Mouse (Mus musculus): ENCODE measurements around the gene Gltp.
A peak's percentile ranks its signal among the peaks of the same experiment; 100 is the strongest.

Gene Gltp

DNA sequence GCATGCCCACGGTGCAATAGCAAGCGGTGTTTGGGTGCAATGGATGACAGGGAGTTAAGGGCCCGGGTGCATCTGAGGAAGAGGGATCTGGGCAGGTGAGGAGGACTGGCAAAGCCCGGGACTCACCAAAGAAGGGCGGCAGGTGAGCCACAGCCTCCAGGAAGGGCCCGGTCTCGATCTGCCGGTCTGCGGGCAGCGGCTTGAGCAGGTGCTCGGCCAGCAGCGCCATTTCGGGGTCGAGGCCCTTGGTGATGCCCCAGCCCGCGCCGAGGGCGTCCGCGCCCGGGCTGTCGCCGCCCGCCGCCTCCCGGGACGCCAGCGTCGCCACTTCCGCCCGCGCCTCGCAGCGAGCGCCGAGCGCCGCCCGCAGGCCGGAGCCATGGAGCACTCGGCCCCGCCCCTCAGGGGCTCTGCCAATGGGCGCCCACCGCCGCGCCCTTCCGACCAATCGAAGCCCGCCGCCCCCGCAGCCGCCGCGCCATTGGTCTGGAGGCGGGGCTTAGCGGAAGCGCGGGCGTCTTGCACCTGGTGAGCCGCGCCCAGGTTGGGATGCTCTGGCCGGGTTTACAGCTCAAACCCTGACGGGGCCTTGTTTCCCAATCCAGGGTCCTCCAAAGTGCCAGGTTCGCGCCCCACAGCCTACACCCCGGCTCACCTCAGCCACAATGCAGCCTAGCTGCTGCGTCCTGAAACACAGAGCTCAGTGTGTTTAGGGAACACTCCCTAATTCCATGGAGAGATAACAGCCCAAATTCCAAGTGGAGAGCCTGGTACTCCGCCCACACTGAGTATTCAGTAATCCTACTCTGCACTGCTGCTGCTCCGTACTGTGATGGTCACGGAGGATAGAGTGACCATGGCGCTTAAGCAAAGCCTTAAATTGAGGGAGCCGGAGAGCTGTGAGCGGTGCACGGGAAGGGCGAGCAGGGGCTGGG lies at the start of gene Gltp:
Gltp (minus strand) TSS at position 352 of the 935 bp plus-strand sequence.
- DNase-seq (ENCODE audit: extremely low spot score, low spot score) = peak; percentile 90

DNA sequence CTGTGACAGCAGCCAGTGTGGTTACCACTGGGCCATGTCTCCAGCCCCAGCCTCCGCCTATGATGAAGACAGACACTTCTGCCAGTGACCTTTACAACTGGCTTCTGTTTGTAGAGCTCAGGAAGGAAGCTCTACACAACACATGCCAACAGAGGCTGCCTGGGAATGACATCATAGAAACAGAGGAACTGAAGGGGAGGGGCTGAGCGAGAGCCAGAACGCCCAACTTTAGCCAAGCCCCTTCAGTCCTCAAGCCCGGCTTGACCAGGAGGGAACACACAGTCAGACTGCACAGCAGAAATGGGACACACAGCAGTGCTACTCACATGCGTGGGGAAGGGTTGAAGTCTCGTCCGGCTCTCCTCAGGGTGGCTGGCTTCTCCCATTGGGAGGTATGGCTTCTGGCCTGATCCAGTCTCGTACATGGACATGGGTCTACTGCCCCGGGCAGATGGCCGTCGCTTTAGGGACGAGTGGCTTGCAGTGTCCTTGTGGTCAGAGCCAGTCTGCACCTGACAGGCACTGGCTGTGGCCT lies 48.0 kb upstream of the Gltp start:
- DNase-seq (ENCODE audit: extremely low spot score, low spot score) = no peak

DNA sequence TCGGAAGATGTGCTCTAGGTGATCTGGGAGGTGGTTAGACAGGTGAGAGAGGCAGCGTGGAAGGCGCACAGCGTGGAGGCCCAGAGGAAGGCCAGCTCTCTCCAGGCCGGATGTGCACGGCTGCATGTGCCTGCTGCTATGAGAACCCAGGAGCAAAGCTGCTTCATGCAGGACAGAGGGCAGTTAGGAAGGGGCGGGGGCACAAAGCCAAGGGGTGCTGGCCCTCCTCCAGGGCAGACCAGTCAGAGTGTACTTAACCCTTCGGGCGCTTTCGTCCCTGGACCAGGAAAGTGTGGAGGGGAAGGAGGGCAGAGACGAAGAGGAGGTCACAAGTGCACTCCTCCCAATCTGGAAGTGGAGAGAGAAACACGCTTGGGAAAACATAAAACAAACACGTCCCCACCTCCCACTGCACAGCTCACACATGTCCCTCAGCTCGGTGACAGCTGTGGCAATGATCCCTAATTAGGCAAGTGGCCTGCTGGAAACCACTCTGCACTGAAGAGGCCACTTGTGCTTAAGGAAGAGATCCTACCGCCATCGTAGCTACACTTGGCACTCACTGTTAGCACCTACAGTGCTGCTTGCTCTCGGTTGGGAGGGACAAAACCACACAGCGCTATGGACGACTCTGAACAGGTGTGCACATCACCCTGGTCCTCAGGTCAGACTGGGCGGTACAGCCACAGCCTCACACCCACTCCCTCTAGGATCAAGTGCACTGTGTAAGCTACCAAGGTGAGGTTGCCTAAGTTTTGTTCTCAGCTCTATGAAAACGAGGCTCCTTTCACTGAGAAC lies 46.5 kb upstream of the Gltp start:
- DNase-seq (ENCODE audit: extremely low spot score, low spot score) = no peak

DNA sequence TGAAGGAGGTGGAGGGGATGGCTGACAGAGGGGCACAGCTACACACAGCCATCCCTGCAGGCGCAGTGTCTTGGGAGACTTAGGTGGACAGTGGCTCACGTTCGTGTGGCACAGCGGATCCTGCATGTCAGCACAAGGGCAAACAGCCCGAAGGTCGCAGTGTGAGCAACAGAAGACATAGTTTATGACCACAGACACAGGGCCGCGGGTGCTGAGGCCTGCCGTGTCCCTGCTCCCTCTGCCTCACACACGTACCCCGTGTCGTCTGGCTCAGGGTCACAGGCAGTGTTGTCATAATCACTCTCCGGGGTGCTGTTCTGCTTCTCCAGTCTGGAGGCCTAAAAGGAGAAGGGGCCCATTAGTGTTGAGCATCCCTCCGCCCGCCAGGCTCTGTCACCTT lies 42.8 kb upstream of the Gltp start:
- no peak for DNase-seq (ENCODE audit: extremely low spot score, low spot score)

DNA sequence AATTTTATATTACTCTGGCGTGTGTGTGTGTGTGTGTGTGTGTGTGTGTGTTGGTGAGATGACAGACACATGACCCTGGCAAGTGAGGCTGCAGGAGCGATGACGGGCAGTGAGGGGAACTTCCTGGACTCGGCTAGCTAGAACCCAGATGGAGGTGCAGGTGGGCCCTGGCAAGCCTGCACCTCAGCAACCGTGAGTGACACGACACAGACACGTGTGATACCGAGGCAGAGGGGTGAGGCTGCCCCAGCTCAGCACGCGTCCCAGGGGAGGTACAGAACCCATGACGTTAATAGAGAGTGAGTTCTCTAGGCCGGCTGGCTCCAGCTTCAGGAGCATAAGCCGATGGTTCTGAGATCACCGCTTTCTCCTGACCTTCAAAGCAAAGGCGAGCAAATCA lies 41.2 kb upstream of the Gltp start:
- DNase-seq (ENCODE audit: extremely low spot score, low spot score) = no peak

DNA sequence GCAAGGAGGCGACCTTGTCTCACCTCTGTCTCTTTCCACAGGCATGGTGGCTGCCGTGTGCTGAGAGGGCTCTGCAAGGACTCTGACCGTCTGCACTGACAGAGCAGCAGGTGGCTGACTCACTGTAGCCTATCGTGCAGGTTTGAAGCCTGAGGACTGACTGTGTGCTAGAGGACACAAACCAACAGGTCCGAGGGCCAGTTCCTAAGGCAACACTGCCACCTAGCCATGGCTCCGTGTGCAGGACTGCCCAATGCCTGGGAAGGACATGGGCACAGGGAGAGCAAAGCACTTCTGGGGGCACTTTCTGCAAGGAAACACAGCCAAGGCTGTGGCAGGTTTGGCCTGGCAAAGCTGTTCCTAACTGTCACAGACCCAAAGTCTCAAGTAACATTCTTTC lies 40.7 kb upstream of the Gltp start:
- DNase-seq (ENCODE audit: extremely low spot score, low spot score) = no peak

DNA sequence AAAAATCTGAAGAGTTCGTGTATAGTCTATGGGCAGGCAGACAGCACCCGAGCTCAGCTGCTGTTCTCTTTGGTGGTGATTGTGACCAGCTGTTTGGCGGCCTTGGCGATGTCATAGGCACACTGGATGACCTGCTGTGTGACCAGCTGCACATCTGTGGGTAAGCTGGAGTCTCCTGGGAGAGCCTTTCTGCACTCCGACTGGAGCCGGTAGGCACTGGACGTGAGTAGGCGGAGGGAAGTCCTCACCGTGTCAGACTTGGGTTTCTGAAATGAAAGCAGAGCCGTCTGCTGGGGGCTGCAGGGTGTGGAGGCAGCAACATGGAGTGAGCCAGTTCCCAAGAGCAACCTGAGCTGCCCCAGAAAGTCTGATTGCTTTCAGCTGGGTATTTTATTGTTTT lies 39.3 kb upstream of the Gltp start:
- no peak for DNase-seq (ENCODE audit: extremely low spot score, low spot score)

DNA sequence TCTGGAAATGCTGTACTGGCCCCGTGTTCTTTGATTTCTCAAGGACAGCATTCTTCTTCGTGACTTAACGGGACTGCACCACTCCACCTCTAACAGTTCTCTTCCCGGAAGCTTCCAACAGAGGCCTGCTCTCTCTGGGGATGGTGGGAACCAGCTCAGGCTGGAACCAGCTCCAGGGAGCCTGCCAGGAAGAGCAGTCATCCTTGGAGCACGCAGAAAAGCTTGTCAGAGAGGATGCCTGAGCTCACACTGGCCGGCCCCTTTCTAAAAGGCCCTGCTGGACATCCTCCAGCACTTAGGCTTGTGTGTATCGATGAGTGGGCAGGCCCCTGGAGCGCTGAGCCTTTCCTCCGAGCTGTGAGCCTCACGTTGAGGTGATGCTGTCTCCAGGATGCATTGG lies 37.4 kb upstream of the Gltp start:
- no peak for DNase-seq (ENCODE audit: extremely low spot score, low spot score)

DNA sequence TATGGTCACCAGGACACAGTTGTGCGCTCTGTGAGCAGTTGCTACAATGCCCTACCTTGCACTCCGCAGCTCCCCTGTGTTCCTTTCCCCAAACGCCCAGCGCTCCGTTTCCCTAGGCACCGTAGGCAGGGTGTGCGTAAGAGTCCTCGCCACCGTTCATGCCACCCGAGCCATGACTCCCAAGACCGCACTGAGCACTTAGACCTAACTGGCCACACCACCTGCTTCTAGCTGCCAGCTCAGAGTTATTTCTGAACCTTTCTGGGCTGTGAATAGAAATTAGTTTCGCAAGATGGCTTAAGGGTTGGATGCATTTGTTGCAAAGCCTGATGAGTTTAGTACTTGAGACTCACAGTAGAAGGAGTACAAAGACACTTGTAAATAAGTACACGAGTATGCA lies 32.1 kb upstream of the Gltp start:
- no peak for DNase-seq (ENCODE audit: extremely low spot score, low spot score)

DNA sequence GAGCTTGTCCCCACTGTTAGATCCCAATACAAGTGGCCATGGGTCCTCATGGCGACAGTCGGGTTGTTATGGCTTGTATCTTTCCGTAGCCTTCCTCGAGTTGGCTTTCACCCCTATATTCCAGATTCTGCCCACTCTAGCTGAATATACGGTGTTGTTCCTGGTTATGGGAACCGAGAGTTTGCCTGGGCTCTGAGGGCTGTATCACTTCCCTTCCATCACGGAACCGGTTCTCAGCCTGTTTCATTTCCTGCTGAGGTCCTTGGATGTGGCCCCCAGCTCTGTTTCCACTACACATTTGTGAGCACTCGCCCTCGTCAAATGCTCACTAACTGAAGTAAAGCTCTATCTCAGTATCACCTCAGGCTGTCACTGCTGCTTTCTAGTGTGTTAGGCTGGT lies 31.2 kb upstream of the Gltp start:
- no peak for DNase-seq (ENCODE audit: extremely low spot score, low spot score)

DNA sequence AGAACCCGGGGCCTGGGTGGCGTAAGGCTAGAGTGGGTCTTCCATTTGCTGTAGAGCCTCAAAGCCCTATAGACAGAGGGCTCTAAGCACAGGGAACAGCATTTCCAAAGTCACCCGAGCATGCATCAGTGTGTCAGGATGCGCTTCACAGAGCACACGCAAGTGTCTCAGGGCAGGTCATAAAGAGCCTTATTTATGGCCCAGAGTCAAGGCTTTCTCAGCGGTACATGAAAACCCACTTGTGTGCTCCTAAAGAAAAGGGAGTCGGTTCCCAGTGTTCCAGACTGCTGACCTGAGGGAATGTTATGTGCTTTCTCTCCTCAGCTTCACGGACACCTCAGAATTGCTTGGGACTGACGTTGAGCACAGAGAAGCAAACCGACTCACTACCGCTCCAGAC lies 30.0 kb upstream of the Gltp start:
- DNase-seq (ENCODE audit: extremely low spot score, low spot score) = no peak

DNA sequence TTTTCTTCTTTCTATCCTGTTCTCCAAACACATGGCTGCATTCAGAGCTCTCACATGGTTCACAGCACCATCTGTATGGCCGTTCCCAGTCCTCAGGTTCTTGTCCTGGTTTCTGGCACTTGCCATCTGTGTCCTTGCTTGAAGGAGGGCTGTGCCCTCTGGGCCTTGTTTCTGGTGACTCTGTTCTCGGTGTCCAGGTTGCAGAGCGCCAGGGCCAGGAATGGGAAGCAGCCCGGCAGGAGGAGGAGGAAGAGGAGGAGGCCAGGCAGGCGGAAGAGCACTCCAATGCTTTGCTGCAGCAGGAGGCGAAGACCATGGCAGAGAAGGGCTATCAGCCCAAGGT lies 29.1 kb upstream of the Gltp start:
- DNase-seq (ENCODE audit: extremely low spot score, low spot score) = no peak

DNA sequence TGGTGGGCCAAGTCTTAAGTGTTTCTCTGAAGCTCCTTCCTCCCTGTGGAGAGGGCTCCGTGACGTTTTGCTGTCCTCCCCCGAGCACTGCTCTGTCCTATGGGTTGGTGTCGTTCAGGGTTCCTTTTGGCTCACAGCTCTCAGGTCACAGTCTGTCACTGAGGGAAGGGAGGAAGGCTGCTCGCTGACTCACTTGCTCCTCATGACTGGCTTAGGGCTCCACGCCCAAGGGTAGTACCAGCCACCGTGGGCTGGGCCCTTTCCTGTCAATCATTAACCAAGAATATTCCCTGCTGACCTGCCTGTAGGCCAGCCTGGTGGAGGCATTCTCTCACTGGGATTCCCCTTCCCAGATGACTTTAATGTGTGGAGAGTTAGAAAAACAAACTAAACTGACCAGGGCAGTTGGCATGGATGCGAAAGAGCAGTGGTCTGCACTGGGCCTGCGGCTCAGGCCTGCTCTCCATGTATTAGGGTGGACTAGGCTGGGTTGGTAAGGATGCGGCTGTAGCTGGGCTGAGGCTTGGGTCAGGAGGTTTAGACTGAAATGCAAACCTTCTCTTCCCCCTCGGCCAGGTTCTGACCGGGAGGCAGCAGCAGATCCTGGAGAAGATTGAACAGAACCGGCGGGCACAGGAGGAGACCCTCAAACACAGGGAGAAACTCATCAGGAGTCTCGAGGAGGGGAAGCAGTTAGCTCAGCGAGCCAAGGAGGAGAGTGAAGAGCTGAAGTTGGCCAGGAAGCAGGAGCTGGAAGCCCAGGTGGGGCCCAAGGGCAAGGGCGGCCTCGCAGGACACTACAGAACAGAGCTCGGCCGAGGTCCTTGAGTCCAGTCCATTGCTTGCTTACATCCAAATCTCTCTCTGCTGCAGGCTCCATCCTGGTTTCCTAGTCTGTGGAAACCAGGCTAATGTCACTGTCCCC lies 28.5 kb upstream of the Gltp start:
- no peak for DNase-seq (ENCODE audit: extremely low spot score, low spot score)

DNA sequence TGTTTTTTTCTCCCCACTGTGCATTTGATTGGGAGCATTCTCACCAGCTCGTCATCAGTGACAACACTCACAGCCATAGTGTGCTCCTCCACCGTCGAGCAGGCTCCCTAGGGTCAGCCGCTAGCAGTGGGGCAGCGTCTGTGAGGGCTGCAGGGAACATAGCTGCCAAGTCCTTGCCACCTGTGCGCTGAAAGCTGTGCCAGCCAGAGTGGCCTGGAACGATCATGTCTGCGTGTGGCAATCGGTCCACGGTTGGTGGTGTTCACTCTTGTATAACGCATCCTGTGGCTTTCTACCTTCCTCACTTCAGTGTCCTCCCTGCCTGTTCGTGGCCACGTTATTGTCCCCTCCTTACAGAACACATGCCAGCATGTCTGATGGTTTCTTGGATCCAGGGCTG lies 27.7 kb upstream of the Gltp start:
- DNase-seq (ENCODE audit: extremely low spot score, low spot score) = no peak

DNA sequence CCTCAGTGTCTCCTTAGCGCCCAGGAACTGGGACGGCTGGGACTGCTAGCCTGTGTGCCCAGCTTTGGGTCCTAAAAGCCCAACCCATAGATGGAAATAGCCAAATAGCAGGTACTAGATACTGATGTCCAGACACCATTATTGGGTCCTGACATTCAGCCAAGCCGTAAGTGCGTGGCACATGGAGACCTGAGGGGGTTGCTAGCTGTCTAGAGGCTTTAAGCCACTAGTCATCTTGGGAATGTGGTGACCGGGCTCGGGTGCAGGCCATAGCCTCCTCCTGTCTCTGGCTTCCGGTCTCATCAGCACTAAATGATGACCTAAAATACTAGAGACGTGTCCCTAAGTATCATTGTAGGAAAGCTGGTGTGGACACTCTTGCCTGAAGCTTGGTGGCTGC lies 27.2 kb upstream of the Gltp start:
- DNase-seq (ENCODE audit: extremely low spot score, low spot score) = no peak

DNA sequence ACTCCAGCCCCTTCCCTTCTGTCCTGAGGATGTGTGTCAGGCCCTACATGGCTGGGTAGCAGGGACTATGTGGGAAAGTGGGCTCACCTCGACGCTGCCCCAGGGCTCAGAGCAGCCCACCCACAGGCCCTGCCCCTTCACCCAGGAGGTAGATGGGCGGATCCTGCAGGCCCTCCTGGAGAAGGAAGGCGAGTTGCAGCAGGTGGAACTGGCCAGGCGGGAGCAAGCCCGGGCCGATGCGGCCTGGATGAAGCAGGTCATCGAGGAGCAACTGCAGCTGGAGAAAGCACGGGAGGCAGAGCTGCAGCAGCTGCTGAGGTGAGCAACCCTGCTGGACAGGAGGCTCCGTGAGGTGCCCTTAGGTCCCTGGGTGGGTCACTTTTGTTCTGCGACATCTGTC lies 26.5 kb upstream of the Gltp start:
- no peak for DNase-seq (ENCODE audit: extremely low spot score, low spot score)

DNA sequence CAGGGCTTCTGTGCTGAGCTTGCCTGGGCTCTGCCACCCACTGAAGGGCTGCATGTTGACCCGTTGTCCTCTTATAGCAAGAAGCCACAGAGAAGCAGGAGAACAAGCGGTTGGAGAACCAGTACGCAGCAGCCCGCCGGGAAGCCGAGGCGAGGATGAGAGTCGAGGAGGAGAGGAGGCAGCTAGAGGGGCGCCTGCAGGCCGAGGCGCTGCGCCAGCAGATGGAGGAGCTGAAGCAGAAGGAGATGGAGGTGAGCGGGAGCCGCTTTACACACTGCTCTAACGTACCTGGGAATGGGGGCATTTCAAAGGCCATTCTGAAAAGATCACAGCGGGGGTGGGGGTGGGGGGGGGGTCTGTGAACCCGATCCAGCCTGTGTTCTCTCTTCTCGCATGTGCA lies 23.8 kb upstream of the Gltp start:
- no peak for DNase-seq (ENCODE audit: extremely low spot score, low spot score)

DNA sequence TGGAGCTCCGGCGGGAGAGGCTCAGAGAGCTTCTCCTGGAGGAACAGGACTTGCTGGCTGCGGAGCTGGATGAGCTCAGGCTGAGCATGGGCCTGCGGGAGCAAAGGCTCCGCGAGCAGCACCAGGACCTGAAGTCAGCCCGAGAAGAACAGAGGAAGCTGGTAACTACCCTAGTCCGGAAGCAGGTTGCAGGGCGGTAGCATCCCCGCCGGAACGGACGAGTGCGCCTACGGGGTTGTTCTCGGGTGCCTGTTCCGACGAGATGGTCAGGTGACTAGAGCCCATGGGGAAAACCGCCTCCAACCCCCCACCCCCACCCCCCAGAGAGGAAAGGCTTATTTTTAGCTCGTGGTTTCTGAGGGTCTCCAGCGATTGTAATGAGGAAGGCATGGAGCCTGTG lies 18.6 kb upstream of the Gltp start:
- DNase-seq (ENCODE audit: extremely low spot score, low spot score) = no peak

DNA sequence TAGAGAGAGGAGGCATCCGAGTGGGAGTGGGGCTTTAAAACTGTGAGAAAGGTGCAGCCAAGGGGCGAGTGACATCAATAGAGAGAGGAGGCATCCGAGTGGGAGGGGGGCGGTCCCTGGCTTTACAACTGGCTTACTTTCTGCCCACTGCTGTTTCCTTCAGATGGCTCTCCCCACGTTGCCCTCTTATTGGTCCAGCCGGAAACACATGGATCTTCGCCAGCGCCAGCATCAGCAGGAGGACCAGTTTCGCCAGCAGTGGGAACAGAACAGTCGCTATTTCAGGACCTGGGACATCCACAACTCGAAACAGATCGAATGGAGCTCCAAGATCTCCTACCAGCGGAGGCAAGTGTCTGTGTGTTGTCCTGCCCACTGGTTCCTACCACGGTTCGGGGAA lies 17.7 kb upstream of the Gltp start:
- no peak for DNase-seq (ENCODE audit: extremely low spot score, low spot score)

DNA sequence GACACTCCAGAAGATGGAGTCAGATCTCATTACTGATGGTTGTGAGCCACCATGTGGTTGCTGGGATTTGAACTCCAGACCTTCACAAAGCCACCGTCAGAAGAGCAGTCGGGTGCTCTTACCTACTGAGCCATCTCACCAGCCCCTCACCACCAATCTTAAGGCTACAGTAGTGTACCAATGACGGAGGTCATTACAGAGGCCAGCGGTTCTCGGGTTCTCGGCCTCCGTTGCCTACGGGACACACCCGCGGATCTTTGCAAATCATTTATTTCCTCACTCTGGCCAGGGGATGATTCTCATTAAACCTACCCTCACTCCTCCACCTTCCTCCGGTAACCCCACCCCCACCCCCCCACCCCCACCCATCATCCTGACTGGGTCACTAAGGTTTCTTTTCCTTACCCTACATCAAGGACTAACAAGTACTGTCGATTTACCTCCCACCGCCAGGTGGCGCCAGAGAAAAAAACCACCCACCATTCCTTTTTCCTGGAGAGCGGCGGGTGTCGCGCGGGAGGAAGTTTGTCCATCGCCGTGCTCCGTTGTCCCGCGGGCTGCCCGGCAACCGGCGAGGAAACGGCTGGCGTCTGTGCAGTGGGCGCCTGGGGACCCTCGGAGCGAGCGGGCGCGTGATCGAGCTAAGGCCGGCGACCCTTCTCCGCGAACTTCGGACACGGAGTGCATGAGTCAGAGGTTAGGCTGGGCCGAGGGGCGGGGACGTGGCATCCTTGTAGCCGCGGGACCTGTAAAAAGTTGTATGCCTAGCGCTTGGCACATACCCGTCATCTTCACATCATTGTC lies 16.7 kb upstream of the Gltp start, which contains the start of gene Tchp:
Tchp (plus strand) TSS at position 496 of the 804 bp plus-strand sequence.
- DNase-seq (ENCODE audit: extremely low spot score, low spot score) = peak; percentile 96
